Mouse (Mus musculus) urinary bladder, adult 2 months (tissue): ENCODE measurements around the gene Wdr72. TPM values are rescaled to one million over a fixed set of nuclear protein-coding genes. Genes with fewer than 3 reads are reported as not detected.
A peak's percentile ranks its signal among the peaks of the same experiment; 100 is the strongest.

Experiments
- DNase-seq: peaks from one replicate; pipeline ENCODE4 v3.0.0; 2022; ENCODE audit warnings: low spot score
- polyA plus RNA-seq: library from polyadenylated mRNA; depleted of rRNA; stranded (reverse); fragments of >200 nt; gene quantifications from 2 replicates; pipeline ENCODE4 v1.2.3, GENCODE M21; 2012; rRNA removed

The Wdr72 gene
- 2.1 TPM in 2 replicates for polyA plus RNA-seq

GRCm38 (mm10) chr9:74109761-74110460 lies at the start of gene Wdr72:
Gene Wdr72, plus strand, starts transcription at chr9:74110356.
- DNase-seq = peak; percentile 22

- DNase-seq = no peak
These were observed 43.9 kb upstream of the Wdr72 start for GRCm38 (mm10) chr9:74066278-74066677.

- no peak for DNase-seq
These were observed 43.4 kb upstream of the Wdr72 start for GRCm38 (mm10) chr9:74066766-74067165.

GRCm38 (mm10) chr9:74075958-74076357 lies 34.2 kb upstream of the Wdr72 start:
- no peak for DNase-seq

GRCm38 (mm10) chr9:74078458-74078857 lies 31.7 kb upstream of the Wdr72 start:
- no peak for DNase-seq

GRCm38 (mm10) chr9:74080241-74080640 lies 29.9 kb upstream of the Wdr72 start:
- no peak for DNase-seq

- DNase-seq = no peak
These were observed 8.6 kb upstream of the Wdr72 start for GRCm38 (mm10) chr9:74101591-74101990.

- DNase-seq = no peak
These were observed 7.5 kb upstream of the Wdr72 start for GRCm38 (mm10) chr9:74102615-74103014.

- no peak for DNase-seq
These were observed 283 bp downstream of the Wdr72 start for GRCm38 (mm10) chr9:74110461-74110816.

GRCm38 (mm10) chr9:74112526-74112925 lies 2.4 kb downstream of the Wdr72 start:
- no peak for DNase-seq

GRCm38 (mm10) chr9:74126222-74126621 lies 16.1 kb downstream of the Wdr72 start:
- DNase-seq = no peak

GRCm38 (mm10) chr9:74134010-74134409 lies 23.9 kb downstream of the Wdr72 start:
- no peak for DNase-seq

- DNase-seq = no peak
These were observed 31.7 kb downstream of the Wdr72 start for GRCm38 (mm10) chr9:74141864-74142263.

- DNase-seq = no peak
These were observed 32.5 kb downstream of the Wdr72 start for GRCm38 (mm10) chr9:74142705-74143104.

GRCm38 (mm10) chr9:74145203-74145602 lies 35.0 kb downstream of the Wdr72 start:
- DNase-seq = no peak

GRCm38 (mm10) chr9:74148306-74148705 lies 38.1 kb downstream of the Wdr72 start:
- no peak for DNase-seq

- DNase-seq = no peak
These were observed 50.3 kb downstream of the Wdr72 start for GRCm38 (mm10) chr9:74160361-74160933.

- DNase-seq = no peak
These were observed 55.5 kb downstream of the Wdr72 start for GRCm38 (mm10) chr9:74165697-74166096.

- no peak for DNase-seq
These were observed 59.7 kb downstream of the Wdr72 start for GRCm38 (mm10) chr9:74169904-74170303.

- no peak for DNase-seq
These were observed 76.7 kb downstream of the Wdr72 start for GRCm38 (mm10) chr9:74186748-74187400.

- DNase-seq = no peak
These were observed 77.4 kb downstream of the Wdr72 start for GRCm38 (mm10) chr9:74187401-74188029.

- DNase-seq = no peak
These were observed 84.7 kb downstream of the Wdr72 start for GRCm38 (mm10) chr9:74194898-74195297.

GRCm38 (mm10) chr9:74228272-74228671 lies 118.1 kb downstream of the Wdr72 start:
- no peak for DNase-seq
